Mouse (Mus musculus) embryonic facial prominence, embryonic 12.5 days (tissue): ENCODE measurements around the gene Col19a1. TPM values are rescaled to one million over a fixed set of nuclear protein-coding genes. Genes with fewer than 3 reads are reported as not detected.
A peak's percentile ranks its signal among the peaks of the same experiment; 100 is the strongest.

Experiments
- ATAC-seq: fragments of 200-750 bp; cut with Nextera tagmentation; 2 replicates; pipeline ENCODE4 v1.8.0; 2017; ENCODE audit not compliant: insufficient number of reproducible peaks, insufficient read depth, low FRiP score, low TSS enrichment
- H3K27ac ChIP-seq: fragments of 300-500 bp; sonication (generic); 2 replicates; pipeline ENCODE4 v1.5.1; 2016; ENCODE audit warnings: mild to moderate bottlenecking
- H3K27me3 ChIP-seq: fragments of 300-500 bp; sonication (generic); 2 replicates; pipeline ENCODE4 v1.6.1; 2016; ENCODE audit warnings: mild to moderate bottlenecking, moderate library complexity
- H3K36me3 ChIP-seq: fragments of 300-500 bp; sonication (generic); 2 replicates; pipeline ENCODE4 v1.6.1; 2016; ENCODE audit warnings: mild to moderate bottlenecking
- H3K4me1 ChIP-seq: fragments of 300-500 bp; sonication (generic); 2 replicates; pipeline ENCODE4 v1.6.1; 2016
- H3K4me2 ChIP-seq: fragments of 300-500 bp; sonication (generic); replicated peaks from 2 replicates; pipeline ENCODE4 v1.6.1; 2016; ENCODE audit warnings: mild to moderate bottlenecking, moderate library complexity
- H3K4me3 ChIP-seq: fragments of 300-500 bp; sonication (generic); 2 replicates; pipeline ENCODE4 v1.5.1; 2016; ENCODE audit warnings: mild to moderate bottlenecking
- H3K9ac ChIP-seq: fragments of 300-500 bp; sonication (generic); 2 replicates; pipeline ENCODE4 v1.6.1; 2016; ENCODE audit warnings: mild to moderate bottlenecking, moderate library complexity
- H3K9me3 ChIP-seq: fragments of 300-500 bp; sonication (generic); 2 replicates; pipeline ENCODE4 v1.6.1; 2016; ENCODE audit warnings: mild to moderate bottlenecking, moderate library complexity
- WGBS: fragments of 180-500 bp; shearing (Covaris S2); methylation state at CpG from one replicate; pipeline ENCODE4 v1.1.7; 2016; 5-methylcytosine and 5-hydroxymethylcytosine counted together
- polyA plus RNA-seq: library from polyadenylated mRNA; unstranded; fragments of >200 nt; fragmentation: Nextera tagmentation; extraction: Ambion mirVana; gene quantifications from 2 replicates; pipeline ENCODE4 v1.2.1, GENCODE M21; 2016

Gene Col19a1
- polyA plus RNA-seq, 1 experiment from 2014 or later = 1.3 TPM

- Histone ChIP-seq H3K27me3 (no peaks in the 10 kb centered on the region), H3K4me1 (no peaks in the 10 kb centered on the region), H3K9me3 (no peaks in the 10 kb centered on the region), H3K9ac (no peak overlapping the region), H3K4me2 (no peak overlapping the region), H3K4me3 (no peak overlapping the region), H3K36me3 (no peaks in the 10 kb centered on the region), H3K27ac (no peak overlapping the region)
- WGBS = 87% methylated on average over 3 of the region's 3 CpGs
- ATAC-seq = no peak
Measured at GRCm38 (mm10) chr1:24300700-24301099, 286.6 kb downstream of the Col19a1 start.

DNA sequence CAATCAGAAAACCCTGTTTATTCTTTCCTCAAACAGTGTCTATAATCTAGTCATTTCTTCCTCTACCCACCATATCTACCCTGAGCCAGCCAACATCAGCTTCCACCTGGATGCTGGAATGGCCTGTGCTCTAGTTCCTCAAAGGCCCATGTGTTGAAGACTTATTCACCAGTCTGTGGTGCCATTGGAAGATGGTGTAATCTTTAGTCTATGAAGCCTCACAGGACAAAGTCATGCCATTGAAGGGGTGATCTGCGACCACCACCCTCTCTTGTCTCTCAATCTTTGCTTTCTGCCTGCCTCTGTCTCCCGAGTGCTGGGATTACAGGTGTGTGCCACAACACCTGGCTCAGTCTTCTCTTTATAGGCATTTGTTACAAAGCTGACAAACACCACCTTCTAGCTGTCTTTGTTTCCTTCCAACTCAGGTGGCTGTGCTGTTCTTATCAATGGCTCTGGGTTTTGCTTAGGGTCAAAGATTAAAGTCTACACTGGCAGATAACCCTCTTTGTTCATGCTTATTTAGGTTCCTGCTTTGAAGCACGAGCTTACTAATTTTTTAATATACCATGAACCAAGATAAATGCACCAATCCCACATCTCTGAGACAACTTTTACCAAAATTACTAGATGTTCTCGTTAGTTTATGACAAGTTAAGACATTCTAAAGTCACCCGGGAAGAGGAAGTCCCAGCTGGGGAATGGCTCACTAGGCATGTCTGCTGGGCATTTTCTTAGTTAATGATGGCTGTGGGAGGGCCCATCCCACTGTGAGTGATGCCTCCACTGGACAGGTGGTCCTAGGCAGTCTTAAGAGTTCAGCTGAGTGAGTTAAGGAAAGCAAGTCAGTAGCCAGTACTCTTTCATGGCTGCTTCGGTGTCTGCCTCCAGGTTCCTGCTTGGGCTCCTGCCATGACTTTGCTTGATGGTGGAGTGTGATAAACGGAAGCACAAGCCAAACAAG lies 292.0 kb downstream of the Col19a1 start:
- no peak for ATAC-seq
- no peaks in the 10 kb centered on the region for H3K4me1 ChIP-seq
- 80% methylated on average over 7 of the region's 7 CpGs for WGBS

DNA sequence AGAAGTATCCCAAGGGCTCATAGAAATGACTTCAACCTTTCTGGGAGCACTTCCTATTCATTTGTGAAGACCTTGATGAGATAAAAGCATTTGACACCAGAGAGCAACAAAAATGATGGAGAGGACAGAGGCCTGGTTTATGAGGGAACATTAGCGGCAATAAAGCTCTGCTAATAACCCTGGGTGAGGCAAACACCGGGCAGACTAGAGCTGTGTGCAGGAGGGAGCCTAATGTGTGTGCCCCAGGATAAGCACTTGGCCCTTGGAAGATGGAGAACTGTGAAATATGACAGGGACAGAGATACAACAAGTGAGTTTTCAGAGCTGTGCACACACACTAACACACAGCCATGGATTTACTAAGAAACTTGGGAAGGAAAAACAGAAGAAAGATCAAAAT lies 294.8 kb downstream of the Col19a1 start:
- no peaks in the 10 kb centered on the region for H3K4me1 ChIP-seq
- H3K9me3 ChIP-seq = no peaks in the 10 kb centered on the region
- H3K27me3 ChIP-seq = no peaks in the 10 kb centered on the region
- H3K36me3 ChIP-seq = no peaks in the 10 kb centered on the region
- no peak overlapping the region for H3K27ac ChIP-seq
- WGBS = 79% methylated on average over 2 of the region's 2 CpGs
- ATAC-seq = no peak
- no peak overlapping the region for H3K4me3 ChIP-seq
- no peak overlapping the region for H3K4me2 ChIP-seq
- H3K9ac ChIP-seq = no peak overlapping the region

More for the DNA sequence above, 292.0 kb downstream of the Col19a1 start:
- no peaks in the 10 kb centered on the region for H3K9me3 ChIP-seq
- no peak overlapping the region for H3K9ac ChIP-seq
- H3K27ac ChIP-seq = no peak overlapping the region
- H3K36me3 ChIP-seq = no peaks in the 10 kb centered on the region
- H3K4me3 ChIP-seq = no peak overlapping the region
- H3K27me3 ChIP-seq = no peaks in the 10 kb centered on the region
- no peak overlapping the region for H3K4me2 ChIP-seq

- ATAC-seq = no peak
- H3K9ac ChIP-seq = no peak overlapping the region
- no peak overlapping the region for H3K4me2 ChIP-seq
- H3K4me3 ChIP-seq = no peak overlapping the region
- no peaks in the 10 kb centered on the region for H3K27me3 ChIP-seq
- no peaks in the 10 kb centered on the region for H3K9me3 ChIP-seq
- peaks cover 4% of the 10 kb centered on the region; the same call in 1 of the 2 replicates for H3K4me1 ChIP-seq
- no peaks in the 10 kb centered on the region for H3K36me3 ChIP-seq
- WGBS = 38% methylated on average over 6 of the region's 6 CpGs
- H3K27ac ChIP-seq = no peak overlapping the region
Measured at GRCm38 (mm10) chr1:24286360-24286759, 300.9 kb downstream of the Col19a1 start.

DNA sequence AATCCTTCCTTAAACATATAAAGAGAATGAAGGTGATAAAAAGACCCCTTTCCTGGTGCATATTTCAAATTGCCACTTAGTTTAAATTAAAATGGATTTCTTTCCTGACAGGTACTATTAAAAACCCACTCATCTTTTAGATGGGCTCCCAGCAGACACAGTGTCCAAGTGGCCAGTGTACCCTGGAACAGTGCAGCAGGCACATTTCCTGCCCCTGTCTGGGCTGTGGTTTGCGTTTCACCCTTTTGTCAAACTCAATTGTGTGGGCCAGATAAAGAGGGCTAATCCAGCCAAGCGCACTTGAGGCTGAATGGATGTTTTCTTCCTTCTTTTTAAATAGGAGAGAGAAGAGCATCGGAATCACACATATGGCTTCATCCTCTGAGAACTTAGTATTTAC lies 320.2 kb downstream of the Col19a1 start:
- Histone ChIP-seq H3K4me2 (no peak overlapping the region), H3K36me3 (no peaks in the 10 kb centered on the region), H3K4me3 (no peak overlapping the region), H3K27ac (no peak overlapping the region), H3K4me1 (no peaks in the 10 kb centered on the region), H3K9ac (no peak overlapping the region), H3K27me3 (no peaks in the 10 kb centered on the region), H3K9me3 (no peaks in the 10 kb centered on the region)
- no peak for ATAC-seq
- WGBS = 54% methylated on average over 3 of the region's 3 CpGs

DNA sequence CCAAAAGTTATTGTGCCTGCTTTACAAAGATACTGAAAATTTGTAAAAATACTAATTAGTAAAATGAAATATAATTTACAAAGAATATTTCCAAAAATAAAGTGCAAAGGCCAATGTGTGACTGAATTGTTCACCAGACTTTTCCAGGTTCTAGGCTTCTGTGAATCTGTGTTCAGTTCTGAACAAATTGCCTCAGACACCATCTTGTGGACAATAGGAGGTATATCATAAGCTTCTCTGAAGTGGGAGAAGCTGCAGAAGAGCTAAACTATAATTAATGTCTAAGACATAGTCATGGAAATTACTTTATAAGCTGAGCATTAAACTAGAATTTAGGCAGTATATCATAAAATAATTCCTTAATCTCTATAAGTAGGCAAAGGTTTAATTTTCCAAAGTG lies 326.1 kb downstream of the Col19a1 start:
- Histone ChIP-seq H3K4me2 (no peak overlapping the region), H3K4me1 (no peaks in the 10 kb centered on the region), H3K9me3 (no peaks in the 10 kb centered on the region), H3K27ac (no peak overlapping the region), H3K27me3 (no peaks in the 10 kb centered on the region), H3K4me3 (no peak overlapping the region), H3K36me3 (no peaks in the 10 kb centered on the region), H3K9ac (no peak overlapping the region)
- no peak for ATAC-seq

GRCm38 (mm10) chr1:24259419-24259818 lies 327.9 kb downstream of the Col19a1 start:
- 63% methylated on average over 6 of the region's 6 CpGs for WGBS
- no peaks in the 10 kb centered on the region for H3K36me3 ChIP-seq

GRCm38 (mm10) chr1:24257961-24258360 lies 329.3 kb downstream of the Col19a1 start:
- WGBS = 68% methylated on average over 5 of the region's 5 CpGs
- no peak overlapping the region for H3K4me2 ChIP-seq

More at GRCm38 (mm10) chr1:24259419-24259818, 327.9 kb downstream of the Col19a1 start:
- Histone ChIP-seq H3K27me3 (no peaks in the 10 kb centered on the region), H3K9ac (no peak overlapping the region), H3K27ac (no peak overlapping the region), H3K4me2 (no peak overlapping the region), H3K4me1 (no peaks in the 10 kb centered on the region), H3K9me3 (no peaks in the 10 kb centered on the region), H3K4me3 (no peak overlapping the region)
- ATAC-seq = no peak

DNA sequence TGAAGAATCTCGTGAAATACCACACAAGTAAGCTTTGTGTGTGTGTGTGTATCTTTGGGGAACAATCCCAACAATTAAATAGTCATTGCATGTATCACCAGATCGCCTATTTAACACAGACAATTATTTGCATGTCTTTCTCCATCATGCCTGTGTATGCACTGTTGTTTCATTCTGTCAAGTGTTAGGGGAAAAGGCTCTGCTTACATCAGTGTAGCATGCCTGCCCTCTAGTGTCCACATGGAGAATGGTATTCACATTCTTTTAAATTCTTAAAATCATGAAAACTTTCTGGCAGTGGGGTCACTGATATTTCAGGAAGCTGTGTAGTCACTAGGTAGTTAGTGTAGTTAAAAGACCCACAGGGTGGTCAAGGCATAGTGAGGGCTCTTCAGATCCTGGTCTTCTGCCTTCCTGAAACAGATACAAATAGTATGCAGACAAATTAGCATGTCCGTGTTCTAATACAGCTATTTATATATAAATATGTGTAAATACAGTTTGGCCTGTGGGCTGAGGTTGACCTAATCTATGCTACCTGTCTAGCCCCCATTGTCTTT lies 338.1 kb downstream of the Col19a1 start:
- WGBS = 51% methylated on average over 3 of the region's 3 CpGs
- no peak overlapping the region for H3K27ac ChIP-seq
- no peak overlapping the region for H3K4me3 ChIP-seq
- peak; percentile 59; the same call in 1 of the 2 replicates for ATAC-seq
- H3K4me2 ChIP-seq = no peak overlapping the region
- H3K27me3 ChIP-seq = no peaks in the 10 kb centered on the region
- H3K9ac ChIP-seq = no peak overlapping the region
- no peaks in the 10 kb centered on the region for H3K9me3 ChIP-seq
- no peaks in the 10 kb centered on the region for H3K36me3 ChIP-seq
- H3K4me1 ChIP-seq = no peaks in the 10 kb centered on the region

More at GRCm38 (mm10) chr1:24257961-24258360, 329.3 kb downstream of the Col19a1 start:
- no peak overlapping the region for H3K9ac ChIP-seq
- no peak for ATAC-seq
- no peaks in the 10 kb centered on the region for H3K27me3 ChIP-seq
- no peaks in the 10 kb centered on the region for H3K4me1 ChIP-seq
- no peaks in the 10 kb centered on the region for H3K36me3 ChIP-seq
- no peak overlapping the region for H3K27ac ChIP-seq
- H3K9me3 ChIP-seq = no peaks in the 10 kb centered on the region
- H3K4me3 ChIP-seq = no peak overlapping the region

GRCm38 (mm10) chr1:24248294-24249104 lies 338.8 kb downstream of the Col19a1 start:
- Histone ChIP-seq H3K27ac (no peak overlapping the region), H3K4me3 (no peak overlapping the region), H3K4me1 (no peaks in the 10 kb centered on the region), H3K9me3 (no peaks in the 10 kb centered on the region), H3K36me3 (no peaks in the 10 kb centered on the region), H3K4me2 (no peak overlapping the region), H3K9ac (no peak overlapping the region), H3K27me3 (no peaks in the 10 kb centered on the region)
- no peak for ATAC-seq
- 70% methylated on average over 10 of the region's 10 CpGs for WGBS

GRCm38 (mm10) chr1:24245700-24246375 lies 341.4 kb downstream of the Col19a1 start:
- Histone ChIP-seq H3K4me3 (no peak overlapping the region), H3K36me3 (no peaks in the 10 kb centered on the region), H3K4me1 (no peaks in the 10 kb centered on the region), H3K27me3 (no peaks in the 10 kb centered on the region), H3K9ac (no peak overlapping the region), H3K4me2 (no peak overlapping the region), H3K9me3 (no peaks in the 10 kb centered on the region), H3K27ac (no peak overlapping the region)
- 47% methylated on average over 13 of the region's 13 CpGs for WGBS
- ATAC-seq = 0 out of 2 replicates have a peak, but pooled peaks have one; percentile 71
